Comparison of ENCODE assay signal across 8 mouse cellular contexts in the genomic region with DNA sequence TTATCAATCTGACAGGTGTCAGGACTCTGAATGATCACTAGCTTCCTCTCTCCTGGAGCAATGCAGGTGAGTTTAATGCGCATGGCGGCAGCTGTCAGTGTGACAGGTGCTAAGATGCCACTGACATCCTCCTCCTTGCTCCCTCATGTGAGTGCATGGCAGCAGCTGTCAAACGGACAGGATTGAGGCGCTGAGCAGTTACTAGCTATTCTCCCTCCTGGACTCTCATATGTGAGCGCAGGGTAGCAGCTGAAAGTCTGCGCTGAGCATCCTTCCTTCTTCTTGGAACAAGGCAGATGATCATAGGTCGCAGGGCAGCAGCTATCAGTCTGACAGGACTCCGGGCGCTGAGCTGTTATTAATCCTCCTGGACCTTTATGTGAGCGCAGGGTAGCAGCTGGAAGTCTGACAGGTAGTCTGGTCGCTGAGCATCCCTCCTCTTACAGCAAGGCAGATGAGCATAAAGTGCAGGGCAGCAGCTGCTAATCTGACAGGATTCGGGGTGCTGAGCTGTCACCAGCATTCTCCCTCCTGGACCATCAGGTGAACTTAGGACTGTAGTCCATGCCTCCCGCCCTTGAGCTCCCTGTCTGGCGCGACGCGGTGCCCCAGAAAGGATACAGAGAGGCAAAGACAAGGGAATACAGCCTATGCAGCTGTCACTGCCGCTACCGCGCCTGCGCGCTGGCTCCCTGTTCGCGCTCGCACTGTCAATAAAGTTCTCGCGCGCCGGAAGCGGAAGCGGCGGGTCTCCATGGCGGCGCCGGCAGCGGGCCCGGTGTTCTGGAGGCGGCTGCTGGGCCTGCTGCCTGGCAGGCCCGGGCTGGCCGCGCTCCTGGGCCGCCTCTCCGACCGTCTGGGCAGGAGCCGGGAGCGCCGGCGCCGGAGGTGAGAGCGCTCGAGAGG. TPM values are rescaled to one million over a fixed set of nuclear protein-coding genes. Genes with fewer than 3 reads are reported as not detected.
A peak's percentile ranks its signal among the peaks of the same experiment; 100 is the strongest.
DNase-seq lines count a peak whose midpoint lies in the region; ATAC-seq and TF ChIP-seq lines count a peak whose summit lies in the region.

A gene (plus strand): TSS at position 167 of the 906 bp plus-strand sequence.

- no peak for TF ChIP-seq CTCF in cortical plate, adult 2 months (IDR thresholded peaks at IDR 0.05; ENCODE audit: extremely low read depth, insufficient read depth, low read length)

- peak within 1 kb of the TSS; percentile 14; the same call in 1 of the 2 replicates for H3K27ac ChIP-seq in cortical plate, adult 2 months (ENCODE audit: insufficient read depth, low read length)

- intact Hi-C loops in left cerebral cortex, postnatal 10 days (cut with DNase I): no loop called here

- DNase-seq in adipocyte (ENCODE audit: low spot score): peak; percentile 89
- peak; percentile 93 for DNase-seq in gastrocnemius, postnatal 10 days
- DNase-seq in hindlimb bud, embryonic 11.5 days (ENCODE audit: extremely low spot score, low read depth, low spot score): peak; percentile 68
- DNase-seq in left cerebral cortex, postnatal 10 days (ENCODE audit: extremely low spot score in 1 of 2, low spot score in 2 of 2): peak; percentile 89 to 95
- DNase-seq in right cerebral cortex, postnatal 10 days (ENCODE audit: low spot score in 2 of 2): peak; percentile 95 to 96
- DNase-seq in urinary bladder, postnatal 14 days (ENCODE audit: low spot score): peak; percentile 90

- H3K4me3 ChIP-seq in cortical plate, adult 2 months (ENCODE audit: insufficient read depth, low read length): peak within 1 kb of the TSS; percentile 48

- TF ChIP-seq POLR2A in cortical plate, adult 2 months (IDR thresholded peaks at IDR 0.05; ENCODE audit: extremely low read depth, insufficient read depth, low read length): peak; percentile 97

- peak; percentile 62 for ATAC-seq in megakaryocyte progenitor cell, adult 5-6 weeks (replicated peaks; ENCODE audit: poor library complexity)

- H3K4me1 ChIP-seq in cortical plate, adult 2 months (ENCODE audit: control insufficient read depth, insufficient read depth, low read length): peaks cover 11% of the 10 kb centered on the region

RNA-seq across cellular contexts. Expression of the gene that starts here (rescaled TPM):
- 81.6 and 86.6 TPM in 2 replicates for polyA plus RNA-seq in cortical plate, adult 2 months (2012; rRNA removed)
- 10 to 100 TPM; 17.8 to 21.6 TPM for total RNA-seq in gastrocnemius, postnatal 10 days (2021)
- 10 to 100 TPM; 58.6 to 62.3 TPM for total RNA-seq in left cerebral cortex, postnatal 10 days (2021)
- 13.0 and 14.7 TPM in 2 replicates for total RNA-seq in megakaryocyte progenitor cell, adult 5-6 weeks (2015)
- 15.6 and 18.7 TPM in 2 replicates for total RNA-seq in megakaryocyte progenitor cell, adult 5-6 weeks (2017)

Comparison
In these comparisons a context has a peak if more than half of its experiments do, and no peak if none do; other contexts are left out.
1. Peak in every context shown above with its lines: DNase-seq, ATAC-seq, H3K4me3 ChIP-seq and H3K27ac ChIP-seq.